Mouse (Mus musculus) heart, embryonic 12.5 days (tissue): Measurements from ENCODE around the gene Olfr156. TPM values are rescaled to one million over a fixed set of nuclear protein-coding genes. Genes with fewer than 3 reads are reported as not detected.
"Not testable (repeated sequence)": the region's sequence is repeated elsewhere in the genome, so short reads cannot be mapped to it uniquely, and the experiment has no call there.

Experiments used
- ATAC-seq: fragments of 200-750 bp; cut with Nextera tagmentation; 2 replicates; pipeline ENCODE4 v1.8.0; 2017; ENCODE audit warnings: moderate TSS enrichment, moderate library complexity; ENCODE audit not compliant: insufficient number of reproducible peaks, low FRiP score
- H3K27ac ChIP-seq: fragments of 300-500 bp; sonication (generic); 2 replicates; pipeline ENCODE4 v1.5.1; 2016; ENCODE audit warnings: mild to moderate bottlenecking, moderate library complexity; ENCODE audit not compliant: poor library complexity, severe bottlenecking
- H3K27me3 ChIP-seq: fragments of 300-500 bp; sonication (generic); replicated peaks from 2 replicates; pipeline ENCODE4 v1.6.1; 2016; ENCODE audit warnings: mild to moderate bottlenecking, moderate library complexity
- H3K36me3 ChIP-seq: fragments of 300-500 bp; sonication (generic); 2 replicates; pipeline ENCODE4 v1.6.1; 2016; ENCODE audit warnings: mild to moderate bottlenecking, moderate library complexity
- H3K4me1 ChIP-seq: fragments of 300-500 bp; sonication (generic); replicated peaks from 2 replicates; pipeline ENCODE4 v1.6.1; 2016; ENCODE audit warnings: mild to moderate bottlenecking
- H3K4me2 ChIP-seq: fragments of 300-500 bp; sonication (generic); 2 replicates; pipeline ENCODE4 v1.6.1; 2016; ENCODE audit warnings: mild to moderate bottlenecking, moderate library complexity
- H3K4me3 ChIP-seq: fragments of 300-500 bp; sonication (generic); 2 replicates; pipeline ENCODE4 v1.5.1; 2016; ENCODE audit warnings: mild to moderate bottlenecking
- H3K9ac ChIP-seq: fragments of 300-500 bp; sonication (generic); 2 replicates; pipeline ENCODE4 v1.6.1; 2016; ENCODE audit warnings: mild to moderate bottlenecking, moderate library complexity
- H3K9me3 ChIP-seq: fragments of 300-500 bp; sonication (generic); replicated peaks from 2 replicates; pipeline ENCODE4 v1.6.1; 2016; ENCODE audit warnings: mild to moderate bottlenecking, moderate library complexity
- WGBS: fragments of 180-500 bp; shearing (Covaris S2); methylation state at CpG from one replicate; pipeline ENCODE4 v1.1.7; 2016; 5-methylcytosine and 5-hydroxymethylcytosine counted together
- polyA plus RNA-seq: library from polyadenylated mRNA; unstranded; fragments of >200 nt; fragmentation: Nextera tagmentation; extraction: Ambion mirVana; gene quantifications from 2 replicates; pipeline ENCODE4 v1.2.1, GENCODE M21; 2016

Olfr156 gene
- polyA plus RNA-seq, 1 experiment from 2014 or later = not detected

DNA sequence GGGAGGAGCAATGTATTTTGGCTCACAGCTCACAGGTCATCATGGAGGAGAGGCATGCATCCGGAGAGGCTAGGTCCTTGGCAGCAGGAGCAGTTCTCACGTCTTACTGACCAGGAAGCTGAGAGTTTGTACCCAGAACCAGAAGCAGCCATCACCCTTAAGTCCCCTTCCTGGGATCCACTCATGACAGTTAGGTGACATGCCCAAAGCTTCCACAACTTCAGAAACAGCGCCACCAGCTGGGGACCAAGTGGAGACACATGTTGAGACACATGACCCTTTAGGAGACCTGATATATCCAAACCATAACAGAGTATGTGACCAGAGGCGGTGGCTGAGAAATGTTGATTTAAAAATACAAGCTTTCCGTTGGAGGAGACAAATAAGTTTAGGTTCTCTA is 8.3 kb upstream of the Olfr156 start:
- peaks cover 2% of the 10 kb centered on the region for H3K4me1 ChIP-seq
- no peak overlapping the region for H3K4me2 ChIP-seq
- no peak overlapping the region for H3K4me3 ChIP-seq
- no peaks in the 10 kb centered on the region for H3K9me3 ChIP-seq
- WGBS = 66% methylated on average over 5 of the region's 5 CpGs
- no peak for ATAC-seq
- no peak overlapping the region for H3K27ac ChIP-seq
- H3K36me3 ChIP-seq = no peaks in the 10 kb centered on the region
- no peak overlapping the region for H3K9ac ChIP-seq
- H3K27me3 ChIP-seq = no peaks in the 10 kb centered on the region

DNA sequence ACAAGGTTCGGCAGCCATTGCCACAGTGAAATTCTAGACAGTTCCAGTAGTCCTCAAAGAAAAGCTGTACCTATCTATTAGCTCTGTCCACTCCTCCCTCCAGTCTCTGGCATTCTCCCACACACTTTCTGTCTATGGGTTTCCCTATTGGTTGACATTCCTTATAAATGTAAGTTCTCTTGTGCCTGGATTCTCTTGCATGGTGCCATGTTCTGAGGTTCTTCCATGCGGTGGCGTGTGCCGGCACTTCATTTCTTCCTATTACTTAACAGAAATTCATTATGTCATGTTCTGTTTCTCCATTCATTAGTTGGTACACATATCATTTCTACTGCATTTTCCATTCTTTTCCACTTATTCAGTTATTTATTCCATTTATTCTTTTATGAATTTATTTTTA is 5.1 kb upstream of the Olfr156 start:
- Histone ChIP-seq H3K9me3 (no peaks in the 10 kb centered on the region), H3K4me3 (no peak overlapping the region), H3K4me1 (peaks cover 2% of the 10 kb centered on the region; the same call in 1 of the 2 replicates), H3K4me2 (no peak overlapping the region), H3K36me3 (no peaks in the 10 kb centered on the region), H3K9ac (no peak overlapping the region), H3K27ac (no peak overlapping the region), H3K27me3 (no peaks in the 10 kb centered on the region)
- WGBS = 87% methylated on average over 4 of the region's 4 CpGs
- ATAC-seq = no peak

- H3K4me2 ChIP-seq = no peak overlapping the region
- H3K4me3 ChIP-seq = no peak overlapping the region
- H3K27me3 ChIP-seq = no peaks in the 10 kb centered on the region; the same call in 1 of the 2 replicates
- H3K27ac ChIP-seq = no peak overlapping the region
- no peaks in the 10 kb centered on the region for H3K9me3 ChIP-seq
- H3K36me3 ChIP-seq = no peaks in the 10 kb centered on the region
- H3K4me1 ChIP-seq = peaks cover 5% of the 10 kb centered on the region; the same call in 1 of the 2 replicates
- H3K9ac ChIP-seq = no peak overlapping the region
- ATAC-seq = no peak
- WGBS = 66% methylated on average over 13 of the region's 13 CpGs
Observed at GRCm38 (mm10) chr4:43822896-43823550, 672 bp downstream of the Olfr156 start.

GRCm38 (mm10) chr4:43798936-43799335 is 24.8 kb downstream of the Olfr156 start:
- H3K27ac ChIP-seq = no peak overlapping the region
- H3K4me3 ChIP-seq = no peak overlapping the region
- no peak for ATAC-seq
- H3K9me3 ChIP-seq = peaks cover under 1% of the 10 kb centered on the region
- no peaks in the 10 kb centered on the region for H3K27me3 ChIP-seq
- H3K36me3 ChIP-seq = no peaks in the 10 kb centered on the region
- no peak overlapping the region for H3K4me2 ChIP-seq
- H3K4me1 ChIP-seq = no peaks in the 10 kb centered on the region
- WGBS = 71% methylated on average over 7 of the region's 7 CpGs
- H3K9ac ChIP-seq = no peak overlapping the region

DNA sequence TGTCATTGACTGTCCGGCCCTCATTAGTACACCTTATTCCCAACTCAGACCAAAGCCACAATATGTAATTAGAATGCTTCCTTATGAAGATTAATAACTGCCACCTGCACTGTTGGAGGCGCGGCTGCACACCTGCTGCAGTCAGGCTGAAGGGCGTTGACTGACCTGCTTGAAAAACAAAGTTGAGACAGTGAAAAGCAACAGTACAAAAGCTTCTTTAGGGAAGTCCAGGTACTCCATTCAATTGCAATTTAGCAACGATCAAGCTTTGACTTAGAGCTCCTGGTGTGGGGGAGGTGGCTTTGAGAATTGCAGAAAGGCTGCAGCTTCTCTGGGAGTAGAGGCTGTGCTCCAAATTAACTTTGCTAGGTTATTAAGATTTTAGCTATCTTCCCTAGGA is 27.9 kb downstream of the Olfr156 start:
- WGBS = 80% methylated on average over 5 of the region's 5 CpGs
- not testable (repeated sequence) for ATAC-seq, H3K9me3 ChIP-seq, H3K36me3 ChIP-seq, H3K4me1 ChIP-seq, H3K27me3 ChIP-seq, H3K9ac ChIP-seq, H3K27ac ChIP-seq, H3K4me3 ChIP-seq, H3K4me2 ChIP-seq

- H3K4me1 ChIP-seq = no peaks in the 10 kb centered on the region
- H3K27ac ChIP-seq = no peak overlapping the region
- no peaks in the 10 kb centered on the region for H3K27me3 ChIP-seq
- no peak overlapping the region for H3K4me2 ChIP-seq
- H3K9me3 ChIP-seq = no peaks in the 10 kb centered on the region; the same call in 1 of the 2 replicates
- ATAC-seq = no peak
- H3K9ac ChIP-seq = no peak overlapping the region
- 70% methylated on average over 6 of the region's 6 CpGs for WGBS
- H3K36me3 ChIP-seq = no peaks in the 10 kb centered on the region
- no peak overlapping the region for H3K4me3 ChIP-seq
Observed at GRCm38 (mm10) chr4:43795296-43795695, 28.4 kb downstream of the Olfr156 start.

GRCm38 (mm10) chr4:43772304-43772703 is 51.4 kb downstream of the Olfr156 start:
- Histone ChIP-seq H3K27ac (no peak overlapping the region), H3K4me3 (no peak overlapping the region), H3K9me3 (no peaks in the 10 kb centered on the region; the same call in 1 of the 2 replicates), H3K9ac (no peak overlapping the region), H3K27me3 (peaks cover 4% of the 10 kb centered on the region; the same call in 1 of the 2 replicates), H3K36me3 (no peaks in the 10 kb centered on the region), H3K4me2 (no peak overlapping the region), H3K4me1 (peaks cover 8% of the 10 kb centered on the region; the same call in 1 of the 2 replicates)
- ATAC-seq = no peak
- WGBS = 14% methylated on average over 2 of the region's 2 CpGs

GRCm38 (mm10) chr4:43771626-43772025 is 52.1 kb downstream of the Olfr156 start:
- Histone ChIP-seq H3K4me2 (no peak overlapping the region), H3K9me3 (no peaks in the 10 kb centered on the region; the same call in 1 of the 2 replicates), H3K27ac (no peak overlapping the region), H3K4me1 (peaks cover 8% of the 10 kb centered on the region; the same call in 1 of the 2 replicates), H3K36me3 (no peaks in the 10 kb centered on the region), H3K27me3 (peaks cover 4% of the 10 kb centered on the region; the same call in 1 of the 2 replicates), H3K4me3 (no peak overlapping the region), H3K9ac (no peak overlapping the region)
- WGBS = 45% methylated on average over 6 of the region's 6 CpGs
- no peak for ATAC-seq

DNA sequence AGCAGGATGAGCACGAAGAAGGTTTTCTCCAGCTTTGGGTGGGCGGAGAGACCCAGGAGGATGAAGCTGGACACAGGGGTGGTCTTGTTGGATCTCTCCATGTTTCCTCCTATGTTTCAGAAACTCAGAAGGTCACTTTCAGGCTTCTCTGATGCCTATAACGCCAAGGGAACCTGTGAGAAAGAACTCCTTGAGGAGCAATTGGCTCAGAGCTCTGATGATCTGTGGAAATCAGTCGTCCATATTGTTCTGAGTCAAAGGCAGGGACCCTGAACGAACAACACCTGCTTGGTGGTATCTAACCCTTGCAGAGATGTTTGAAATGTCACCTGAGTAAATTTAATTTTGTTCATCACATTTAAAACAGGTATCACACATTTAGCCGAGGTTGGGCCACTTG is 52.8 kb downstream of the Olfr156 start, which contains the start of gene Olfr159:
Olfr159 (minus strand) TSS at position 101 of the 400 bp plus-strand sequence.
- 75% methylated on average over 6 of the region's 6 CpGs for WGBS
- no peak within 1 kb of the TSS for H3K27ac ChIP-seq
- no peak within 1 kb of the TSS for H3K4me2 ChIP-seq
- H3K27me3 ChIP-seq = peaks cover 4% of the 10 kb centered on the region; the same call in 1 of the 2 replicates
- no peak within 1 kb of the TSS for H3K4me3 ChIP-seq
- no peak for ATAC-seq
- no peaks in the 10 kb centered on the region for H3K36me3 ChIP-seq
- no peaks in the 10 kb centered on the region; the same call in 1 of the 2 replicates for H3K9me3 ChIP-seq
- H3K4me1 ChIP-seq = peaks cover 8% of the 10 kb centered on the region; the same call in 1 of the 2 replicates
- H3K9ac ChIP-seq = no peak within 1 kb of the TSS

Other genes with a start within 250 kb of the Olfr156 start
- gene Rgp1, start 245.2 kb downstream of the Olfr156 start, polyA plus RNA-seq = 20.4 and 26.4 TPM in 2 replicates
- 25.5 and 25.8 TPM in 2 replicates for gene Gba2, start 245.0 kb downstream of the Olfr156 start, polyA plus RNA-seq
- 0.50 and 1.3 TPM in 2 replicates for gene Msmp, start 239.4 kb downstream of the Olfr156 start, polyA plus RNA-seq
- 11.0 and 11.2 TPM in 2 replicates for gene Npr2, start 192.0 kb downstream of the Olfr156 start, polyA plus RNA-seq
- gene Spag8, start 170.3 kb downstream of the Olfr156 start, polyA plus RNA-seq = 0.40 and 0.51 TPM in 2 replicates
- 130 and 139 TPM in 2 replicates for gene Hint2, start 167.4 kb downstream of the Olfr156 start, polyA plus RNA-seq
- gene Tmem8b, start 154.9 kb downstream of the Olfr156 start, polyA plus RNA-seq = 5.1 and 5.6 TPM in 2 replicates
- 3.8 and 3.9 TPM in 2 replicates for gene Fam221b, start 154.8 kb downstream of the Olfr156 start, polyA plus RNA-seq
- not detected in 2 replicates for gene Olfr70, start 123.1 kb downstream of the Olfr156 start, polyA plus RNA-seq
- gene Olfr71, start 113.6 kb downstream of the Olfr156 start, polyA plus RNA-seq = not detected in 2 replicates
- gene Hrct1, start 96.7 kb downstream of the Olfr156 start, polyA plus RNA-seq = 0.96 and 1.0 TPM in 2 replicates
- gene Spaar, start 93.9 kb downstream of the Olfr156 start, polyA plus RNA-seq = 0.15 and 0.35 TPM in 2 replicates
- not detected in 2 replicates for gene Olfr159, start 52.9 kb downstream of the Olfr156 start, polyA plus RNA-seq
- not detected in 2 replicates for gene Olfr157, start 16.3 kb upstream of the Olfr156 start, polyA plus RNA-seq
- gene Olfr155, start 27.7 kb upstream of the Olfr156 start, polyA plus RNA-seq = not detected in 2 replicates
- 12.8 and 14.6 TPM in 2 replicates for gene Reck, start 51.6 kb upstream of the Olfr156 start, polyA plus RNA-seq
- gene Glipr2, start 133.5 kb upstream of the Olfr156 start, polyA plus RNA-seq = 95.7 and 97.5 TPM in 2 replicates
- 0.09 TPM in 1 of 2 replicates, not detected in the other for gene Ccin, start 159.6 kb upstream of the Olfr156 start, polyA plus RNA-seq
- gene Clta, start 180.6 kb upstream of the Olfr156 start, polyA plus RNA-seq = 153 and 163 TPM in 2 replicates